Mouse (Mus musculus): ENCODE results near the gene Psmd9. TPM values are rescaled to one million over a fixed set of nuclear protein-coding genes. Genes with fewer than 3 reads are reported as not detected.

Psmd9 gene
- polyA plus RNA-seq, 1 experiment, result 87.0 TPM

GRCm38 (mm10) chr5:123266909-123267308, 97.7 kb downstream of the Psmd9 start:
- peaks cover 1% of the 10 kb centered on the region; the same call in 1 of the 2 replicates for H3K4me1 ChIP-seq
- no peaks in the 10 kb centered on the region for H3K36me3 ChIP-seq (replicated peaks; ENCODE audit: low read length)
- no peak overlapping the region for H3K4me3 ChIP-seq (replicated peaks)
- peaks cover 4% of the 10 kb centered on the region; the same call in 1 of the 2 replicates for H3K9me3 ChIP-seq
- peaks cover 21% of the 10 kb centered on the region for H3K27me3 ChIP-seq (replicated peaks)
- TF ChIP-seq FLI1 (IDR thresholded peaks at IDR 0.05; ENCODE audit: low read length), result no peak
- TF ChIP-seq GATA1 (IDR thresholded peaks at IDR 0.05; ENCODE audit: borderline replicate concordance, low read length), result no peak

GRCm38 (mm10) chr5:123268477-123269474, 99.6 kb downstream of the Psmd9 start:
- Histone ChIP-seq H3K9me3 (peaks cover 4% of the 10 kb centered on the region; the same call in 1 of the 2 replicates), H3K36me3 (replicated peaks; ENCODE audit: low read length) (no peaks in the 10 kb centered on the region), H3K27me3 (replicated peaks) (peaks cover 15% of the 10 kb centered on the region), H3K4me1 (peaks cover 3% of the 10 kb centered on the region; the same call in 1 of the 2 replicates), H3K4me3 (replicated peaks) (no peak overlapping the region)
- TF ChIP-seq GATA1 (IDR thresholded peaks at IDR 0.05; ENCODE audit: borderline replicate concordance, low read length), result no peak
- no peak for TF ChIP-seq FLI1 (IDR thresholded peaks at IDR 0.05; ENCODE audit: low read length)

- H3K36me3 ChIP-seq (replicated peaks; ENCODE audit: low read length), result no peaks in the 10 kb centered on the region
- peaks cover 11% of the 10 kb centered on the region for H3K27me3 ChIP-seq (replicated peaks)
- H3K9me3 ChIP-seq, result peaks cover 4% of the 10 kb centered on the region; the same call in 1 of the 2 replicates
- H3K4me1 ChIP-seq, result peaks cover 3% of the 10 kb centered on the region; the same call in 1 of the 2 replicates
- H3K4me3 ChIP-seq (replicated peaks), result no peak overlapping the region
- TF ChIP-seq FLI1 (IDR thresholded peaks at IDR 0.05; ENCODE audit: low read length), result no peak
- TF ChIP-seq GATA1 (IDR thresholded peaks at IDR 0.05; ENCODE audit: borderline replicate concordance, low read length), result no peak
Measured at GRCm38 (mm10) chr5:123270917-123271316, 101.7 kb downstream of the Psmd9 start.

GRCm38 (mm10) chr5:123272927-123273326, 103.7 kb downstream of the Psmd9 start:
- TF ChIP-seq GATA1 (IDR thresholded peaks at IDR 0.05; ENCODE audit: borderline replicate concordance, low read length) (no peak), FLI1 (IDR thresholded peaks at IDR 0.05; ENCODE audit: low read length) (no peak)
- Histone ChIP-seq H3K4me1 (peaks cover 3% of the 10 kb centered on the region; the same call in 1 of the 2 replicates), H3K4me3 (replicated peaks) (no peak overlapping the region), H3K9me3 (peaks cover 4% of the 10 kb centered on the region; the same call in 1 of the 2 replicates), H3K36me3 (replicated peaks; ENCODE audit: low read length) (no peaks in the 10 kb centered on the region), H3K27me3 (replicated peaks) (peaks cover 12% of the 10 kb centered on the region)

GRCm38 (mm10) chr5:123276636-123277341, 107.6 kb downstream of the Psmd9 start:
- TF ChIP-seq GATA1 (IDR thresholded peaks at IDR 0.05; ENCODE audit: borderline replicate concordance, low read length) (no peak), FLI1 (IDR thresholded peaks at IDR 0.05; ENCODE audit: low read length) (no peak)
- H3K4me3 ChIP-seq (replicated peaks), result no peak overlapping the region

GRCm38 (mm10) chr5:123277342-123277701, 108.1 kb downstream of the Psmd9 start:
- Histone ChIP-seq H3K9me3 (no peaks in the 10 kb centered on the region), H3K27me3 (replicated peaks) (peaks cover 11% of the 10 kb centered on the region), H3K4me1 (no peaks in the 10 kb centered on the region), H3K4me3 (replicated peaks) (no peak overlapping the region), H3K36me3 (replicated peaks; ENCODE audit: low read length) (no peaks in the 10 kb centered on the region)
- TF ChIP-seq GATA1 (IDR thresholded peaks at IDR 0.05; ENCODE audit: borderline replicate concordance, low read length), result no peak
- TF ChIP-seq FLI1 (IDR thresholded peaks at IDR 0.05; ENCODE audit: low read length), result no peak

More at GRCm38 (mm10) chr5:123276636-123277341, 107.6 kb downstream of the Psmd9 start:
- Histone ChIP-seq H3K36me3 (replicated peaks; ENCODE audit: low read length) (no peaks in the 10 kb centered on the region), H3K4me1 (peaks cover 3% of the 10 kb centered on the region; the same call in 1 of the 2 replicates), H3K27me3 (replicated peaks) (peaks cover 12% of the 10 kb centered on the region), H3K9me3 (no peaks in the 10 kb centered on the region)

- Histone ChIP-seq H3K36me3 (replicated peaks; ENCODE audit: low read length) (no peaks in the 10 kb centered on the region), H3K27me3 (replicated peaks) (peaks cover 11% of the 10 kb centered on the region), H3K4me1 (no peaks in the 10 kb centered on the region), H3K4me3 (replicated peaks) (no peak overlapping the region), H3K9me3 (no peaks in the 10 kb centered on the region)
- TF ChIP-seq FLI1 (IDR thresholded peaks at IDR 0.05; ENCODE audit: low read length) (no peak), GATA1 (IDR thresholded peaks at IDR 0.05; ENCODE audit: borderline replicate concordance, low read length) (no peak)
Measured at GRCm38 (mm10) chr5:123277704-123278103, 108.5 kb downstream of the Psmd9 start.

GRCm38 (mm10) chr5:123279248-123279647, 110.0 kb downstream of the Psmd9 start:
- no peaks in the 10 kb centered on the region for H3K36me3 ChIP-seq (replicated peaks; ENCODE audit: low read length)
- peaks cover 11% of the 10 kb centered on the region for H3K27me3 ChIP-seq (replicated peaks)
- TF ChIP-seq FLI1 (IDR thresholded peaks at IDR 0.05; ENCODE audit: low read length), result no peak
- TF ChIP-seq GATA1 (IDR thresholded peaks at IDR 0.05; ENCODE audit: borderline replicate concordance, low read length), result no peak
- no peaks in the 10 kb centered on the region for H3K9me3 ChIP-seq
- H3K4me1 ChIP-seq, result no peaks in the 10 kb centered on the region
- no peak overlapping the region for H3K4me3 ChIP-seq (replicated peaks)

- Histone ChIP-seq H3K27me3 (replicated peaks) (peaks cover 10% of the 10 kb centered on the region), H3K4me3 (replicated peaks) (no peak overlapping the region), H3K9me3 (no peaks in the 10 kb centered on the region), H3K36me3 (replicated peaks; ENCODE audit: low read length) (no peaks in the 10 kb centered on the region), H3K4me1 (no peaks in the 10 kb centered on the region)
- no peak for TF ChIP-seq GATA1 (IDR thresholded peaks at IDR 0.05; ENCODE audit: borderline replicate concordance, low read length)
- TF ChIP-seq FLI1 (IDR thresholded peaks at IDR 0.05; ENCODE audit: low read length), result no peak
Measured at GRCm38 (mm10) chr5:123281336-123282136, 112.3 kb downstream of the Psmd9 start.
